Mouse (Mus musculus): Measurements from ENCODE around the gene Prmt1. TPM values are rescaled to one million over a fixed set of nuclear protein-coding genes. Genes with fewer than 3 reads are reported as not detected.
"Not testable (repeated sequence)": the region's sequence is repeated elsewhere in the genome, so short reads cannot be mapped to it uniquely, and the experiment has no call there.

Gene Prmt1
- total RNA-seq (2021) = 100 to 1,000 TPM; 119 to 128 TPM
- long read RNA-seq, experiment 1, transcript Prmt1-203 (10 exons, 2,147 nt) = major isoform, 30 of 43 reads
- long read RNA-seq, experiment 1, transcript Prmt1-202 (11 exons, 1,508 nt) = minor isoform, 6 of 43 reads
- long read RNA-seq, experiment 1, partial matches to known transcripts = 4 of 43 reads
- long read RNA-seq, experiment 1, other reads (novel, unspliced or antisense) = 3 of 43 reads
- long read RNA-seq, experiment 2, transcript Prmt1-203 (10 exons, 2,147 nt) = major isoform, 20 of 27 reads
- long read RNA-seq, experiment 2, partial matches to known transcripts = 1 of 27 reads
- long read RNA-seq, experiment 2, other reads (novel, unspliced or antisense) = 3 of 27 reads

- DNase-seq = peak; percentile 95 to 97
- intact Hi-C loops (cut with DNase I) = no loop called here
Observed at GRCm38 (mm10) chr7:44986192-44986878, at the start of gene Prmt1. TSS of gene Prmt1 (minus strand) at chr7:44986568.

GRCm38 (mm10) chr7:45035631-45036030 lies 49.3 kb upstream of the Prmt1 start:
- intact Hi-C loops (cut with DNase I) = no loop called here

GRCm38 (mm10) chr7:45033722-45034359 lies 47.5 kb upstream of the Prmt1 start:
- no peak for DNase-seq
- intact Hi-C loops (cut with DNase I) = no loop called here

More at GRCm38 (mm10) chr7:45035631-45036030, 49.3 kb upstream of the Prmt1 start:
- DNase-seq = no peak

- intact Hi-C loops (cut with DNase I) = no loop called here
Observed at GRCm38 (mm10) chr7:45030857-45031256, 44.5 kb upstream of the Prmt1 start.

GRCm38 (mm10) chr7:45029995-45030394 lies 43.6 kb upstream of the Prmt1 start:
- intact Hi-C loops (cut with DNase I) = no loop called here
- DNase-seq = no peak

More at GRCm38 (mm10) chr7:45030857-45031256, 44.5 kb upstream of the Prmt1 start:
- DNase-seq = no peak

GRCm38 (mm10) chr7:45028351-45028750 lies 42.0 kb upstream of the Prmt1 start:
- intact Hi-C loops (cut with DNase I) = no loop called here
- DNase-seq = no peak

- no peak for DNase-seq
- intact Hi-C loops (cut with DNase I) = no loop called here
Observed at GRCm38 (mm10) chr7:45027761-45028160, 41.4 kb upstream of the Prmt1 start.

GRCm38 (mm10) chr7:45026256-45026655 lies 39.9 kb upstream of the Prmt1 start:
- intact Hi-C loops (cut with DNase I) = no loop called here
- no peak for DNase-seq

- intact Hi-C loops (cut with DNase I) = no loop called here
- no peak for DNase-seq
Observed at GRCm38 (mm10) chr7:45025601-45026220, 39.3 kb upstream of the Prmt1 start.

GRCm38 (mm10) chr7:45024281-45025248 lies 38.2 kb upstream of the Prmt1 start:
- DNase-seq = no peak
- intact Hi-C loops (cut with DNase I) = no loop called here

- intact Hi-C loops (cut with DNase I); DNase-seq: not testable (repeated sequence)
Observed at GRCm38 (mm10) chr7:45023711-45024110, 37.3 kb upstream of the Prmt1 start.

GRCm38 (mm10) chr7:45020225-45020624 lies 33.9 kb upstream of the Prmt1 start:
- DNase-seq = no peak
- intact Hi-C loops (cut with DNase I) = loop anchor here (2.0 kb wide), 1 partner anchor 35 kb away; no protein-coding TSS in a partner anchor

- intact Hi-C loops (cut with DNase I) = loop anchor here (2.0 kb wide), 1 partner anchor 34 kb away; the partner anchor contains the start of gene Prr12
- DNase-seq = peak; percentile 74 to 75
Observed at GRCm38 (mm10) chr7:45019031-45019571, 32.7 kb upstream of the Prmt1 start.

GRCm38 (mm10) chr7:45017242-45018061 lies 31.1 kb upstream of the Prmt1 start, which contains the start of gene Rras:
TSS of gene Rras (plus strand) at chr7:45017961.
- intact Hi-C loops (cut with DNase I) = loop anchor here (2.0 kb wide), 1 partner anchor 35 kb away; the partner anchor contains the start of gene Prr12
- peak; percentile 91 to 92 for DNase-seq

- no peak for DNase-seq
- intact Hi-C loops (cut with DNase I) = no loop called here
Observed at GRCm38 (mm10) chr7:45016761-45017160, 30.4 kb upstream of the Prmt1 start.

- intact Hi-C loops (cut with DNase I) = loop anchor here (2.0 kb wide), 1 partner anchor 15 kb away; no protein-coding TSS in a partner anchor
- peak; percentile 98 to 99 for DNase-seq
Observed at GRCm38 (mm10) chr7:45015957-45016612, 29.7 kb upstream of the Prmt1 start, which contains the start of gene Scaf1. TSS of gene Scaf1 (minus strand) at chr7:45016363.

- intact Hi-C loops (cut with DNase I) = loop anchor here (2.0 kb wide), 1 partner anchor 15 kb away; no protein-coding TSS in a partner anchor
- DNase-seq = no peak
Observed at GRCm38 (mm10) chr7:45015344-45015956, 29.1 kb upstream of the Prmt1 start.

Measured in heart, postnatal 14 days (tissue).